Mouse (Mus musculus) stomach, postnatal 0 days (tissue): ENCODE data around the gene Ngly1. TPM values are rescaled to one million over a fixed set of nuclear protein-coding genes. Genes with fewer than 3 reads are reported as not detected.

Source experiments
- ATAC-seq: fragments of 200-750 bp; cut with Nextera tagmentation; 2 replicates; pipeline ENCODE4 v1.8.0; 2017; ENCODE audit not compliant: low FRiP score, low TSS enrichment
- DNase-seq: peaks from one replicate; pipeline ENCODE4 v3.0.0-alpha.2; 2016; ENCODE audit warnings: low spot score
- H3K27ac ChIP-seq: fragments of 300-500 bp; sonication (generic); replicated peaks from 2 replicates; pipeline ENCODE4 v1.5.1; 2014; ENCODE audit warnings: mild to moderate bottlenecking, control low read depth
- H3K27me3 ChIP-seq: fragments of 300-500 bp; sonication (generic); 2 replicates; pipeline ENCODE4 v1.6.1; 2014; ENCODE audit warnings: low read length; ENCODE audit not compliant: control insufficient read depth, insufficient read depth
- H3K36me3 ChIP-seq: fragments of 300-500 bp; sonication (generic); 2 replicates; pipeline ENCODE4 v1.6.1; 2014; ENCODE audit warnings: low read length, mixed read lengths; ENCODE audit not compliant: control insufficient read depth, insufficient read depth
- H3K4me1 ChIP-seq: fragments of 300-500 bp; sonication (generic); replicated peaks from 2 replicates; pipeline ENCODE4 v1.6.1; 2014; ENCODE audit warnings: antibody characterized with exemption; ENCODE audit not compliant: control insufficient read depth, insufficient read depth
- H3K4me2 ChIP-seq: fragments of 300-500 bp; sonication (generic); replicated peaks from 2 replicates; pipeline ENCODE4 v1.6.1; 2014; ENCODE audit warnings: low read depth, mild to moderate bottlenecking, control low read depth, moderate library complexity
- H3K4me3 ChIP-seq: fragments of 300-500 bp; sonication (generic); 2 replicates; pipeline ENCODE4 v1.5.1; 2014; ENCODE audit warnings: low read depth, low read length, control low read depth
- H3K9ac ChIP-seq: fragments of 300-500 bp; sonication (generic); 2 replicates; pipeline ENCODE4 v1.6.1; 2014; ENCODE audit warnings: mild to moderate bottlenecking, low read length, control low read depth, mixed read lengths
- H3K9me3 ChIP-seq: fragments of 300-500 bp; sonication (generic); 2 replicates; pipeline ENCODE4 v1.6.1; 2016; ENCODE audit warnings: low read length; ENCODE audit not compliant: control insufficient read depth
- CTCF ChIP-seq: IDR thresholded peaks from 2 replicates; pipeline ENCODE4 v1.5.1; 2016; ENCODE audit warnings: antibody characterized with exemption, low read depth, mild to moderate bottlenecking, moderate library complexity
- EP300 ChIP-seq: optimal IDR thresholded peaks from 2 replicates; pipeline ENCODE3; 2016; ENCODE audit warnings: antibody characterized with exemption
- WGBS: fragments of 180-500 bp; shearing (Covaris S2); extraction: QIAGEN DNeasy Blood & Tissue Kit; methylation state at CpG from one replicate; pipeline ENCODE4 v1.1.7; 2014; 5-methylcytosine and 5-hydroxymethylcytosine counted together
- polyA plus RNA-seq: library from polyadenylated mRNA; unstranded; fragments of >200 nt; fragmentation: Nextera tagmentation; extraction: Ambion mirVana; gene quantifications from 2 replicates; pipeline ENCODE4 v1.2.1, GENCODE M21; 2015

Ngly1 gene
- 35.2 and 37.2 TPM in 2 replicates for polyA plus RNA-seq

DNA sequence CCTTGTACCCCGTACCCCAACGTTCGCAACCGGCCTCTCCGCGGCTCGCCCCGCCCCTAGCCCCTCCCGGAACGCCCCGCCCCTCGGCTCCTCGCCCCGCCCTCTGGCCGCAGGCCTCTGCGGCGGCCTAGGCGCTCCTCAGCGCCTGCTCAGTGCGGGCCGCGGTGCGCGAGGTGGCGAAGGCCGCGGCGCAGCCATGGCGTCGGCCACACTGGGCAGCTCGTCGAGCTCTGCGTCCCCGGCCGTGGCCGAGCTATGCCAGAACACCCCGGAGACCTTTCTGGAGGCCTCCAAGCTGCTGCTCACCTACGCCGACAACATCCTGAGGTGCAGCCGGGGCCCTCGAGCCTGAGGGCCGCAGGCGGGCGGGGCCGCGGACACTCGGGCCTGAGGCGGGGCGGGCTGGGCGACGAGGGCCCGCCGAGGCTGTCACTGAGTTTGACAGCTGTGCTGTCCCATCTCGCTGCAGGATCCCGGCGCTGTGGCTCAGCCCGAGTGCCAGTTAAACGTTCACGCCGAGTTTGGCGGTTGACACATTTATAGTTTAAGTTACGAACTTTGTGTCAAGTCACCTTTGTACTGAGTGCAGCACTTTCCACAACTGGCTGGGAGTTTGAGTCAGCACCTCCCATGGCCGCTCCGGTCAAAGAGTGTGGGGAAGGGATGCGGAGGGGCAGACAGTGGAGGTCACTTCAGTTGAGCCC, at the start of gene Ngly1, which contains the start of gene Oxsm:
Gene Ngly1, plus strand, starts transcription at position 110 of the 704 bp plus-strand sequence.
Gene Oxsm, minus strand, starts transcription at position 638 of the 704 bp plus-strand sequence.
- Histone ChIP-seq H3K27ac (peak within 1 kb of the TSS; percentile 95), H3K9ac (peak within 1 kb of the TSS; percentile 98), H3K4me1 (no peaks in the 10 kb centered on the region; the same call in 1 of the 2 replicates), H3K36me3 (no peaks in the 10 kb centered on the region), H3K4me2 (peak within 1 kb of the TSS; percentile 81), H3K9me3 (no peaks in the 10 kb centered on the region), H3K27me3 (no peaks in the 10 kb centered on the region), H3K4me3 (peak within 1 kb of the TSS; percentile 76)
- no peak for TF ChIP-seq CTCF
- TF ChIP-seq EP300 = no peak
- DNase-seq (peak; percentile 92), ATAC-seq (peak; percentile 97)
- under 1% methylated on average over 55 of the region's 65 CpGs for WGBS

GRCm38 (mm10) chr14:16200220-16200912, 48.7 kb upstream of the Ngly1 start:
- ATAC-seq (no peak), DNase-seq (no peak)
- WGBS = 52% methylated on average over 6 of the region's 6 CpGs
- Histone ChIP-seq H3K4me2 (no peak overlapping the region), H3K27me3 (no peaks in the 10 kb centered on the region), H3K27ac (no peak overlapping the region), H3K9ac (no peak overlapping the region), H3K36me3 (no peaks in the 10 kb centered on the region), H3K4me1 (no peaks in the 10 kb centered on the region), H3K9me3 (no peaks in the 10 kb centered on the region), H3K4me3 (no peak overlapping the region)
- TF ChIP-seq CTCF = no peak
- TF ChIP-seq EP300 = no peak

DNA sequence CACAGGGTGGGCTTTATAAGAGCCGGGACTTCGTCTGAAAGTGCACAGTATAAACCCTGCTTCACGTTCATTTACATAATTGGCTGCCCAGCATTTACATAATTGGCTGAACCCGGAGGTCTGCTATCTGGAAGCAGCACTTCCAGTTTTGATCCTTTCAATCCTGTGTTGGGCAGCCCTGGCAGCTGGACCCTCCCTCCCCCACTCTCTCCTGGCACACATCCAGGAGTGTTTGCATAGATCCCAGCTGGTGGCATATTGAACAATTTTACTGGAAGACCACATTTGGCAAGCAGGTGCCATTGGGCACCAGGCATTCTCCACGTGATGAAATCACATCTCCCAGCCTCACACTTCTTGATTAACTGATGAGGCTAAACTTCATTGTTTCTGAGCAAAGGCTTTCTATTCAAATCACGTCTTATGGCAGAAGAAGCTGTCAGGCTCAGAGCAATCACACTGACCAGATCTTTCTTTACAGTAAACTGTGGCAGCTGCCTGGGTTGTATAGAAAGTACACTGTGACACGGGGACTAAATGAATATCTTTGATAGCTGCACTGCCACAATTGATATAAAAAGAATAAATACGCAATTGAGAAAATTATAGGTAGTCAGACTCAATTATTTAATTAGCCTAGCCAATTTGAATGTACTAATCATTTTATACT, 48.0 kb upstream of the Ngly1 start:
- ATAC-seq (no peak), DNase-seq (peak; percentile 26)
- TF ChIP-seq CTCF = no peak
- TF ChIP-seq EP300 = no peak
- Histone ChIP-seq H3K9me3 (no peaks in the 10 kb centered on the region), H3K9ac (no peak overlapping the region), H3K27ac (no peak overlapping the region), H3K27me3 (no peaks in the 10 kb centered on the region), H3K36me3 (no peaks in the 10 kb centered on the region), H3K4me2 (no peak overlapping the region), H3K4me3 (no peak overlapping the region), H3K4me1 (no peaks in the 10 kb centered on the region)
- WGBS = 32% methylated on average over 8 of the region's 8 CpGs

DNA sequence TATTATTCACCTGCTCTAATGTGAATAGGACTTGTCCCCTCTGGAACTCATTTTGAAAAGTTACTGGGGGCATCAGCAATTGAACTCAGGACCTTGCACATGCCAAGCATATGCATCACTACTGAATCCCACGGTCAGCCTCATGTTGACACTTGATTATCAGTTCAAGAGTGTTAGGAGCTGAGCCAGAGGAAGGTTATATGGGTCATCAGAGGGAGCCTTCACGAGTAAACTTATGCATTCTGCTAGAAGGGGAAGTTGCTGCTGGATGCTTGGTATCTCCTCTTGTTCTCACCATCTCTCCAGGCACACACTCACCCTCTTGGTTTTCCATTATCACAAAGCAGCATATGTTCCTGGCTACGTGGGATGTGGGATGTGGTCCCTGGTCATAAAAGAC, 47.4 kb upstream of the Ngly1 start:
- 32% methylated on average over 3 of the region's 3 CpGs for WGBS
- no peak for ATAC-seq
- TF ChIP-seq CTCF (no peak), EP300 (no peak)
- no peak overlapping the region for H3K9ac ChIP-seq
- DNase-seq = no peak
- no peaks in the 10 kb centered on the region for H3K36me3 ChIP-seq
- H3K27me3 ChIP-seq = no peaks in the 10 kb centered on the region
- no peak overlapping the region for H3K4me3 ChIP-seq
- H3K9me3 ChIP-seq = no peaks in the 10 kb centered on the region
- no peak overlapping the region for H3K27ac ChIP-seq
- H3K4me1 ChIP-seq = no peaks in the 10 kb centered on the region
- no peak overlapping the region for H3K4me2 ChIP-seq

DNA sequence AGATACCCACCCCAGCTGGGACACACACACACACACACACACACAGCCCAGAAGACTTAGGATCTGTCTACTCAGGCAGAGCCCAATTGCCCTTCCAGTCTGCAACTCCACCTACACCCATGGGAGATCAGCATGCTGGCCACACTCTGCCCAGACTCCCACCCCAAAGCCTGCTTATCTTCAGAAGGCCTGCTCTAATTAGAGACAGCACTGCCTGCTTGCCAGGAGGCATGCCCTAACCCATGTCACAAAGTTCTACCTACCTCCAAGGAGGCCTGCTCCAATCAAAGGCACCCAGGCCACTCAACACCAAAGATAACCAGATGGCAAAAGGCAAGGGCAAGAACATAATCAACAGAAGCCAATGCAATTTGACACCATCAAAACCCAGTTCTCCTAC, 41.4 kb upstream of the Ngly1 start:
- H3K9ac ChIP-seq = no peak overlapping the region
- no peaks in the 10 kb centered on the region for H3K27me3 ChIP-seq
- no peak overlapping the region for H3K27ac ChIP-seq
- H3K4me1 ChIP-seq = no peaks in the 10 kb centered on the region
- ATAC-seq (no peak), DNase-seq (no peak)
- no peak overlapping the region for H3K4me3 ChIP-seq
- H3K36me3 ChIP-seq = no peaks in the 10 kb centered on the region
- no peak overlapping the region for H3K4me2 ChIP-seq
- TF ChIP-seq EP300 = no peak
- TF ChIP-seq CTCF = no peak
- H3K9me3 ChIP-seq = no peaks in the 10 kb centered on the region

- Histone ChIP-seq H3K36me3 (no peaks in the 10 kb centered on the region), H3K4me1 (no peaks in the 10 kb centered on the region), H3K4me3 (no peak overlapping the region), H3K27ac (no peak overlapping the region), H3K27me3 (no peaks in the 10 kb centered on the region), H3K4me2 (no peak overlapping the region), H3K9ac (no peak overlapping the region), H3K9me3 (no peaks in the 10 kb centered on the region)
- DNase-seq (no peak), ATAC-seq (no peak)
- 60% methylated on average over 2 of the region's 2 CpGs for WGBS
- peak; percentile 79 for TF ChIP-seq CTCF
- no peak for TF ChIP-seq EP300
Observed at GRCm38 (mm10) chr14:16219015-16219414, 30.1 kb upstream of the Ngly1 start.
